Mouse (Mus musculus) testis, adult 2 months (tissue): Measurements from ENCODE around the gene Eif4g1.

ENCODE experiments used
- CTCF ChIP-seq: fragments of 200-500 bp; IDR thresholded peaks from 2 replicates; pipeline ENCODE4 v1.5.1; 2012; ENCODE audit warnings: low read depth, mild to moderate bottlenecking, inconsistent platforms, low read length, moderate library complexity; ENCODE audit not compliant: control insufficient read depth, insufficient read depth, insufficient replicate concordance
- POLR2A ChIP-seq: fragments of 200-500 bp; IDR thresholded peaks from 2 replicates; pipeline ENCODE4 v1.6.1; 2012; ENCODE audit warnings: low read depth, mild to moderate bottlenecking, inconsistent platforms, low read length, moderate library complexity; ENCODE audit not compliant: control insufficient read depth

DNA sequence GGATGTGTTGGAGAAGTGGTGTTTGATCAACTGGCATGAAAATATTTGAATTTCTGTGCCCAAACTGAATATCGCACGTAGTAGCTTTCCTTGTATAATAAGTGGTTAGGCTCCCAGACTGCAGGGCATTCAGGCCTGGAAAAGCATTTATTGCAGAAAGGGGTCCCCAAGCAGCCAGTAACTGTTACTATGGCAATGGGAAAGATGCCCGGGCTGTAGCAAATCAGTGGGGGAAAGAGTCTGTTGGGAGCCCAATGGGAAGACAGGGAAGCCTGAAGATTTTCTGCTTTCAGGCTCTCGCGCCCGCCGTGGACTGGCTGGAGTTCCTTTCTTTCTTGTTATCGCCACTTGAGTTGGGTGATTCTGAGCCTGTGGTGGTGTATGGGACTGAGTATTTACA, 29.7 kb upstream of the Eif4g1 start:
- no peak for TF ChIP-seq CTCF
- no peak for TF ChIP-seq POLR2A
